Mouse (Mus musculus): ENCODE measurements around the gene Eid2b.

GRCm38 (mm10) chr7:28277615-28278278 lies at the start of gene Eid2b:
- peak; percentile 35; the same call in 1 of the 2 replicates for TF ChIP-seq MYC (IDR thresholded peaks at IDR 0.05; ENCODE audit: low read depth, low read length)
- TF ChIP-seq POLR2A (IDR thresholded peaks at IDR 0.05; ENCODE audit: low read depth, low read length), result peak; percentile 74
- peak; percentile 33 to 92; a peak in 3 of 4 replicates for TF ChIP-seq CTCF (conservative IDR thresholded peaks at IDR 0.05 in 1 of 2, IDR thresholded peaks at IDR 0.05 in 1 of 2; ENCODE audit: low read depth in 2 of 2, low read length in 2 of 2)

Data from CH12.LX (cell line).